Mouse (Mus musculus) cerebellum, adult (tissue): ENCODE results near the gene Dcp1a.

Source experiments
- ATAC-seq: cut with Nextera tagmentation; 2 replicates; pipeline ENCODE4 v1.9.2; 2017; ENCODE audit warnings: mild to moderate bottlenecking, moderate library complexity, mixed read lengths; ENCODE audit not compliant: insufficient number of reproducible peaks, low FRiP score, low TSS enrichment

Gene Dcp1a

GRCm38 (mm10) chr14:30556651-30557050 lies 77.3 kb downstream of the Dcp1a start:
- ATAC-seq, result no peak

GRCm38 (mm10) chr14:30557730-30558129 lies 78.4 kb downstream of the Dcp1a start:
- ATAC-seq, result no peak

- ATAC-seq, result peak; percentile 54; the same call in 1 of the 2 replicates
Observed at GRCm38 (mm10) chr14:30559321-30559850, 80.1 kb downstream of the Dcp1a start.

- ATAC-seq, result no peak
Observed at GRCm38 (mm10) chr14:30560803-30561389, 81.6 kb downstream of the Dcp1a start.

- no peak for ATAC-seq
Observed at GRCm38 (mm10) chr14:30561470-30562187, 82.3 kb downstream of the Dcp1a start.

GRCm38 (mm10) chr14:30562343-30562742 lies 83.0 kb downstream of the Dcp1a start:
- ATAC-seq, result no peak

GRCm38 (mm10) chr14:30564451-30564850 lies 85.1 kb downstream of the Dcp1a start:
- ATAC-seq, result no peak

- ATAC-seq, result no peak
Observed at GRCm38 (mm10) chr14:30566317-30566716, 87.0 kb downstream of the Dcp1a start.

GRCm38 (mm10) chr14:30568016-30568415 lies 88.7 kb downstream of the Dcp1a start:
- no peak for ATAC-seq

GRCm38 (mm10) chr14:30570303-30570702 lies 91.0 kb downstream of the Dcp1a start:
- ATAC-seq, result no peak

- no peak for ATAC-seq
Observed at GRCm38 (mm10) chr14:30572253-30572652, 92.9 kb downstream of the Dcp1a start.

GRCm38 (mm10) chr14:30573235-30573634 lies 93.9 kb downstream of the Dcp1a start:
- no peak for ATAC-seq

- ATAC-seq, result 0 out of 2 replicates have a peak, but pooled peaks have one; percentile 68
Observed at GRCm38 (mm10) chr14:30573983-30574584, 94.7 kb downstream of the Dcp1a start.

- ATAC-seq, result no peak
Observed at GRCm38 (mm10) chr14:30575791-30576190, 96.5 kb downstream of the Dcp1a start.

- no peak for ATAC-seq
Observed at GRCm38 (mm10) chr14:30576260-30576659, 96.9 kb downstream of the Dcp1a start.
